Mouse (Mus musculus) forebrain, embryonic 16.5 days (tissue): ENCODE data around the gene C030005K15Rik. TPM values are rescaled to one million over a fixed set of nuclear protein-coding genes. Genes with fewer than 3 reads are reported as not detected.

Source experiments
- ATAC-seq: fragments of 200-750 bp; cut with Nextera tagmentation; 2 replicates; pipeline ENCODE4 v1.8.0; 2017; ENCODE audit warnings: mild to moderate bottlenecking, moderate library complexity
- H3K27ac ChIP-seq: fragments of 300-500 bp; sonication (generic); 2 replicates; pipeline ENCODE4 v1.5.1; 2014; ENCODE audit warnings: low read length, control low read depth
- H3K27me3 ChIP-seq: fragments of 300-500 bp; sonication (generic); replicated peaks from 2 replicates; pipeline ENCODE4 v1.6.1; 2014; ENCODE audit warnings: low read length; ENCODE audit not compliant: control insufficient read depth, insufficient read depth
- H3K36me3 ChIP-seq: fragments of 300-500 bp; sonication (generic); 2 replicates; pipeline ENCODE4 v1.6.1; 2014; ENCODE audit not compliant: control insufficient read depth, insufficient read depth
- H3K4me1 ChIP-seq: fragments of 300-500 bp; sonication (generic); replicated peaks from 2 replicates; pipeline ENCODE4 v1.6.1; 2014; ENCODE audit warnings: low read length; ENCODE audit not compliant: control insufficient read depth, insufficient read depth
- H3K4me2 ChIP-seq: fragments of 300-500 bp; sonication (generic); 2 replicates; pipeline ENCODE4 v1.6.1; 2014; ENCODE audit warnings: mild to moderate bottlenecking, low read length, control low read depth
- H3K4me3 ChIP-seq: fragments of 300-500 bp; sonication (generic); replicated peaks from 2 replicates; pipeline ENCODE4 v1.5.1; 2014; ENCODE audit warnings: mild to moderate bottlenecking, low read length, control low read depth
- H3K9ac ChIP-seq: fragments of 300-500 bp; sonication (generic); replicated peaks from 2 replicates; pipeline ENCODE4 v1.6.1; 2014; ENCODE audit warnings: low read depth, low read length, control low read depth
- H3K9me3 ChIP-seq: fragments of 300-500 bp; sonication (generic); 2 replicates; pipeline ENCODE4 v1.6.1; 2016; ENCODE audit warnings: low read length; ENCODE audit not compliant: control insufficient read depth
- polyA plus RNA-seq: library from polyadenylated mRNA; unstranded; fragments of >200 nt; fragmentation: Nextera tagmentation; extraction: Ambion mirVana; gene quantifications from 2 replicates; pipeline ENCODE4 v1.2.1, GENCODE M21; 2015

C030005K15Rik gene
- polyA plus RNA-seq, 1 experiment from 2014 or later: not detected

DNA sequence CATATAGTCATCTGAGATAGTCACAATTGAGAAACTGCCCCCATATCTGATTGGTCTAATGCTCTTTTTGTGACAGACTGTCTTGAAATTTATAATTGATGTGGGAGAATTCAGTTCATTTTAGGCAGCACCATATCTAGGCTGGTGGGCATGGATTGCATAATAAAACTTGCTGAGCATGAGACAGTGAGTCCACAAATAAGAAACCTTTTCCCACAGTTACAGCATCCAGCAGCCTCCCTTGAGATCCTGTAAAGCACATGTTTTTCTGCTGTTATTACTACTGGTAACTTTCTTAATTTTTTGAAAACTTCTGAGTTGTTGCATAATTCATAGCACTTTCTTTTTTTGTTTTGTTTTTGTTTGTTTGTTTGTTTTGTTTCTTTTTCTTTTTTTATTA lies 43.6 kb downstream of the C030005K15Rik start:
- Histone ChIP-seq H3K36me3 (no peaks in the 10 kb centered on the region), H3K4me1 (no peaks in the 10 kb centered on the region), H3K9me3 (no peaks in the 10 kb centered on the region), H3K27ac (no peak overlapping the region), H3K4me2 (no peak overlapping the region), H3K27me3 (no peaks in the 10 kb centered on the region), H3K4me3 (no peak overlapping the region), H3K9ac (no peak overlapping the region)
- no peak for ATAC-seq

Other genes starting within 250 kb of the C030005K15Rik start
- 45.8 and 71.0 TPM in 2 replicates for gene Dcn, start 247.1 kb downstream of the C030005K15Rik start, polyA plus RNA-seq
- 11.9 and 22.6 TPM in 2 replicates for gene Lum, start 161.6 kb downstream of the C030005K15Rik start, polyA plus RNA-seq
- 0.14 TPM in 1 of 2 replicates, not detected in the other for gene Kera, start 119.9 kb downstream of the C030005K15Rik start, polyA plus RNA-seq
- 0.57 and 1.5 TPM in 2 replicates for gene Epyc, start 82.7 kb downstream of the C030005K15Rik start, polyA plus RNA-seq
- not detected in 2 replicates for gene Ccer1, start 33.7 kb downstream of the C030005K15Rik start, polyA plus RNA-seq